ENCODE assay signal across 20 mouse cellular contexts in the genomic region with DNA sequence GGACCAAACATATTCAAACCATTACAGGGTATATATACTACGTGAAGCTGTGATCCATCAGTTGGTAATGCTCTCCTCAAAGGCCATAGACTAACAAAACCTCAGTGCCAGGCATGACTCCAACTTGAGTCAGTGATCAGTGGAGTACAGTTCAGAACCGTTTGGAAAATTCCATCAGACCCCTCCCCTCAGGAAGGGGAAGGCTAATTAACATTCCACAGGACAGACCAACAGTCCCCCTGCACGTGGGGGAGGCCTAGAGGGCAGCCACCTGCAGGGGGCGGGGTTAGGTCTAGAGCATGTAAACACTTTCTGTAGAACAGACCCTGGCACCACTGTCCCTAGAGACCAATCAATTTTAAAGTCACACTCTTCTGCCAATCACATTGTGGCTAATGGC. TPM values are rescaled to one million over a fixed set of nuclear protein-coding genes. Genes with fewer than 3 reads are reported as not detected.
DNase-seq lines count a peak whose midpoint lies in the region; ATAC-seq and TF ChIP-seq lines count a peak whose summit lies in the region.
"Had no signal": no experiment of that assay in that cellular context is flagged by ENCODE, and none has a peak within 500 bp of the region (broad histone marks: within the 10 kb centered on the region; RNA-seq: fewer than 3 reads in every experiment).

No protein-coding gene starts in this region.

- H3K27ac ChIP-seq in kidney, embryonic 16.5 days (ENCODE audit: low read length) = no peak overlapping the region
- peak overlapping the region; percentile 29; the same call in 1 of the 2 replicates for H3K27ac ChIP-seq in testis, adult 2 months (ENCODE audit: control insufficient read depth, insufficient read depth, low read depth, low read length)
- H3K27ac ChIP-seq in embryonic facial prominence, embryonic 14.5 days (replicated peaks; ENCODE audit: low read depth, low read length) = no peak overlapping the region
- no peak overlapping the region for H3K27ac ChIP-seq in stomach, embryonic 16.5 days (ENCODE audit: low read length)
- no peak overlapping the region for H3K27ac ChIP-seq in hindbrain, embryonic 12.5 days
- H3K27ac ChIP-seq: layer of hippocampus, adult 2 months had no signal

- whole genome bisulfite sequencing in kidney, embryonic 16.5 days = 42% methylated on average over 4 of the region's 4 CpGs
- WGBS in embryonic facial prominence, embryonic 14.5 days = 37% methylated on average over 4 of the region's 4 CpGs
- WGBS in stomach, embryonic 16.5 days = 38% methylated on average over 4 of the region's 4 CpGs
- 55% methylated on average over 4 of the region's 4 CpGs for WGBS in hindbrain, embryonic 12.5 days

- TF ChIP-seq POLR2A in testis, adult 2 months (IDR thresholded peaks at IDR 0.05; ENCODE audit: control insufficient read depth, low read depth, low read length) = no peak

- no peaks in the 10 kb centered on the region for H3K36me3 ChIP-seq in kidney, embryonic 16.5 days (ENCODE audit: insufficient read depth, low read length)
- H3K36me3 ChIP-seq in testis, adult 2 months (ENCODE audit: control insufficient read depth, insufficient read depth, low read length) = no peaks in the 10 kb centered on the region
- H3K36me3 ChIP-seq in embryonic facial prominence, embryonic 14.5 days (ENCODE audit: control insufficient read depth, insufficient read depth, low read length) = no peaks in the 10 kb centered on the region
- H3K36me3 ChIP-seq in stomach, embryonic 16.5 days (ENCODE audit: control insufficient read depth, insufficient read depth, low read length) = no peaks in the 10 kb centered on the region
- no peaks in the 10 kb centered on the region for H3K36me3 ChIP-seq in hindbrain, embryonic 12.5 days

- H3K4me2 ChIP-seq in kidney, embryonic 16.5 days (replicated peaks; ENCODE audit: low read depth, low read length) = no peak overlapping the region
- H3K4me2 ChIP-seq in embryonic facial prominence, embryonic 14.5 days (ENCODE audit: low read depth, low read length) = no peak overlapping the region
- H3K4me2 ChIP-seq in stomach, embryonic 16.5 days (ENCODE audit: low read depth, low read length) = no peak overlapping the region
- no peak overlapping the region for H3K4me2 ChIP-seq in hindbrain, embryonic 12.5 days (replicated peaks)

- TF ChIP-seq CTCF in testis, adult 2 months (IDR thresholded peaks at IDR 0.05; ENCODE audit: control insufficient read depth, insufficient read depth, insufficient replicate concordance, low read depth, low read length) = no peak

- no peaks in the 10 kb centered on the region for H3K4me1 ChIP-seq in kidney, embryonic 16.5 days (ENCODE audit: insufficient read depth, low read length)
- H3K4me1 ChIP-seq in testis, adult 2 months (ENCODE audit: control insufficient read depth, insufficient read depth, low read length) = peaks cover 5% of the 10 kb centered on the region; the same call in 1 of the 2 replicates
- H3K4me1 ChIP-seq in embryonic facial prominence, embryonic 14.5 days (ENCODE audit: control insufficient read depth, insufficient read depth, low read length) = no peaks in the 10 kb centered on the region
- no peaks in the 10 kb centered on the region for H3K4me1 ChIP-seq in stomach, embryonic 16.5 days (ENCODE audit: control insufficient read depth, insufficient read depth, low read length)
- H3K4me1 ChIP-seq in hindbrain, embryonic 12.5 days = no peaks in the 10 kb centered on the region

- no peak overlapping the region for H3K4me3 ChIP-seq in kidney, embryonic 16.5 days (ENCODE audit: low read length)
- H3K4me3 ChIP-seq in testis, adult 2 months (ENCODE audit: control insufficient read depth, low read depth, low read length) = peak overlapping the region; percentile 58; the same call in 1 of the 2 replicates
- no peak overlapping the region for H3K4me3 ChIP-seq in embryonic facial prominence, embryonic 14.5 days (ENCODE audit: low read depth, low read length)
- H3K4me3 ChIP-seq in stomach, embryonic 16.5 days (replicated peaks; ENCODE audit: low read length) = no peak overlapping the region
- no peak overlapping the region for H3K4me3 ChIP-seq in hindbrain, embryonic 12.5 days
- H3K4me3 ChIP-seq: layer of hippocampus, adult 2 months had no signal

- ATAC-seq in kidney, embryonic 16.5 days (ENCODE audit: low FRiP score, low TSS enrichment) = peak; percentile 46; the same call in 1 of the 2 replicates
- ATAC-seq in embryonic facial prominence, embryonic 14.5 days (ENCODE audit: low read depth) = no peak
- 0 out of 2 replicates have a peak, but pooled peaks have one; percentile 53 for ATAC-seq in stomach, embryonic 16.5 days (ENCODE audit: insufficient read depth, low FRiP score)
- ATAC-seq in hindbrain, embryonic 12.5 days (ENCODE audit: low FRiP score) = no peak
- ATAC-seq: activated CD4-positive, CD25-positive, alpha-beta regulatory T cell, adult 4 months; forebrain, postnatal 0 days; inflammation-experienced regulatory T-cells, adult 6 months; liver, postnatal 0 days had no signal

- H3K27me3 ChIP-seq in kidney, embryonic 16.5 days (ENCODE audit: insufficient read depth, low read length) = no peaks in the 10 kb centered on the region
- H3K27me3 ChIP-seq in testis, adult 2 months (ENCODE audit: control insufficient read depth, insufficient read depth, low read length) = no peaks in the 10 kb centered on the region
- H3K27me3 ChIP-seq in embryonic facial prominence, embryonic 14.5 days (replicated peaks; ENCODE audit: control insufficient read depth, insufficient read depth, low read length) = no peaks in the 10 kb centered on the region
- no peaks in the 10 kb centered on the region for H3K27me3 ChIP-seq in stomach, embryonic 16.5 days (ENCODE audit: control insufficient read depth, insufficient read depth, low read length)
- H3K27me3 ChIP-seq in hindbrain, embryonic 12.5 days = no peaks in the 10 kb centered on the region

- no peaks in the 10 kb centered on the region for H3K9me3 ChIP-seq in kidney, embryonic 16.5 days (ENCODE audit: low read length)
- no peaks in the 10 kb centered on the region for H3K9me3 ChIP-seq in embryonic facial prominence, embryonic 14.5 days (ENCODE audit: control insufficient read depth, low read length)
- no peaks in the 10 kb centered on the region for H3K9me3 ChIP-seq in stomach, embryonic 16.5 days (replicated peaks; ENCODE audit: control insufficient read depth, low read length)
- no peaks in the 10 kb centered on the region for H3K9me3 ChIP-seq in hindbrain, embryonic 12.5 days (replicated peaks)

- no peak for DNase-seq in kidney, postnatal 36 days
- no peak for DNase-seq in testis, postnatal 10 days (ENCODE audit: low spot score)
- DNase-seq in embryonic facial prominence, embryonic 14.5 days (ENCODE audit: low spot score) = peak; percentile 21
- DNase-seq in adrenal gland, postnatal 14 days = no peak
- DNase-seq: cerebellum, adult 8-10 months; forebrain, postnatal 0 days; heart, postnatal 14 days; liver, postnatal 0 days; thymus, adult 18-20 months had no signal

- no peak overlapping the region for H3K9ac ChIP-seq in kidney, embryonic 16.5 days (replicated peaks; ENCODE audit: low read length)
- no peak overlapping the region for H3K9ac ChIP-seq in embryonic facial prominence, embryonic 14.5 days (ENCODE audit: low read depth, low read length)
- H3K9ac ChIP-seq in stomach, embryonic 16.5 days (ENCODE audit: low read length) = no peak overlapping the region
- no peak overlapping the region for H3K9ac ChIP-seq in hindbrain, embryonic 12.5 days
- H3K9ac ChIP-seq: forebrain, postnatal 0 days; liver, postnatal 0 days had no signal

RNA-seq across cellular contexts. Expression of gene Gimd1, which starts 47.3 kb away (rescaled TPM):
- polyA plus RNA-seq in kidney, embryonic 16.5 days (2015; fragmentation: Nextera tagmentation; extraction: Ambion mirVana) = 1.4 and 1.9 TPM in 2 replicates
- polyA plus RNA-seq in testis, adult 2 months (2012; rRNA removed) = not detected in 2 replicates
- polyA plus RNA-seq in embryonic facial prominence, embryonic 14.5 days (2014; fragmentation: Nextera tagmentation; extraction: Ambion mirVana) = not detected in 2 replicates
- 1.1 and 3.1 TPM in 2 replicates for polyA plus RNA-seq in stomach, embryonic 16.5 days (2015; fragmentation: Nextera tagmentation; extraction: Ambion mirVana)
- 1.0 TPM in 1 of 2 replicates, not detected in the other for total RNA-seq in adrenal gland, postnatal 14 days (2021)
- not detected in 2 replicates for polyA plus RNA-seq in hindbrain, embryonic 12.5 days (2016; fragmentation: Nextera tagmentation; extraction: Ambion mirVana)
- total RNA-seq: forebrain, postnatal 0 days; granulocyte monocyte progenitor cell, adult 5-6 weeks; heart, postnatal 14 days; layer of hippocampus, adult 2 months; left cerebral cortex, postnatal 25 days had no signal
- polyA plus RNA-seq: activated CD4-positive, CD25-positive, alpha-beta regulatory T cell, adult 4 months; brain, embryonic 14.5 days; forebrain, postnatal 0 days; inflammation-experienced regulatory T-cells, adult 6 months; neural tube, embryonic 11.5 days had no signal

Comparison
In these comparisons a context has a peak if more than half of its experiments do, and no peak if none do; other contexts are left out.
1. ATAC-seq: peak in kidney, embryonic 16.5 days (single experiment) and stomach, embryonic 16.5 days (single experiment); none in embryonic facial prominence, embryonic 14.5 days (single experiment) and hindbrain, embryonic 12.5 days (single experiment).